Mouse (Mus musculus): ENCODE data around the gene 5530401A14Rik. TPM values are rescaled to one million over a fixed set of nuclear protein-coding genes. Genes with fewer than 3 reads are reported as not detected.

The 5530401A14Rik gene
- total RNA-seq (2014; fragmentation: Nextera tagmentation) (0.23 and 0.34 TPM in 2 replicates), total RNA-seq (2017) (0.05 TPM in 1 of 2 replicates, not detected in the other), polyA plus RNA-seq (2012) (not detected in 2 replicates)

DNA sequence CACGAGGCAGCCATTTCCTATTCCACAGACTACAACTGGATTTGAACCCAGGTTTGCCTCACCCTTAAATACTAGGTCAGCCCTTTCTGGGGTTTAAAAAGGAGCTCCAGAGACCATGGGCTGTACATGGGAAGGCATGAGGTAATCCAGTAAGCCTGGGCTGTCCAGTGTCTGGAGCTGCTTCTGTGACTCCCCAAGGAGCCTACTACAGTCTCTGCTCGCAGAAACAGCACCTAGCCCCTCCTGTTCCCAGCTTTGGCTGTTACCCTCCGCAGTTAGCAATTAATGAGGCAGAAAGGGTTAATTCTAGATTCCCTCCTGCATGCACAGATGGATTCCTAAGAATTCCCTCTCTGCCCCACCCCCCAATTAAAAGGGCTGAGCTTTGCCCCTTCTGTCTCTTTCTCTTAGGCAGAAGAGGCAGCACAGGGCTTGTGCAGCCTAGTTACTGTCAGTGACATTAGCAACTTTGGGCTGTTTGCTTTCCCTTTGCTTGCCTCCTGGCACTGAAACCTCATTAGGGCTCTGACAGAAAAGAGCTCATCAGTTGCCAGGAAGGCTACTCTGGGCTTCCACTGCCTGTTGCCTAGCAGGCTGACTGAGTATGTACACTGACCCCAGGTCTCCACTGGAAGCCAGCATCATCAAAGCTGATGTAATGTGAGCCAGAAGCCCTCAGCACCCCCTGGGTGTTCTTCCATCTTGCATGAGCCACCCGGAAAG is at the start of gene 5530401A14Rik:
Gene 5530401A14Rik (plus strand): TSS at position 424 of the 723 bp plus-strand sequence.
- H3K36me3 ChIP-seq (replicated peaks), result no peaks in the 10 kb centered on the region
- ATAC-seq (ENCODE audit: extremely low read depth, insufficient number of reproducible peaks, low FRiP score, poor library complexity, severe bottlenecking) (no peak), DNase-seq (ENCODE audit: low spot score) (no peak)
- no peaks in the 10 kb centered on the region for H3K27me3 ChIP-seq (ENCODE audit: insufficient read depth, low read length)
- TF ChIP-seq CTCF (IDR thresholded peaks at IDR 0.05; ENCODE audit: low read depth, low read length) (no peak), GATA1 (IDR thresholded peaks at IDR 0.05; ENCODE audit: borderline replicate concordance, low read length) (no peak), TAL1 (conservative IDR thresholded peaks at IDR 0.05; ENCODE audit: low read depth, low read length) (no peak), GATA2 (IDR thresholded peaks at IDR 0.05; ENCODE audit: borderline replicate concordance, low read depth, low read length) (no peak), POLR2AphosphoS5 (IDR thresholded peaks at IDR 0.05; ENCODE audit: insufficient replicate concordance, low read depth, low read length) (no peak)
- peaks cover 61% of the 10 kb centered on the region for H3K9me3 ChIP-seq (replicated peaks)
- no peaks in the 10 kb centered on the region for H3K4me1 ChIP-seq (ENCODE audit: insufficient read depth, low read depth, low read length)
- no peak within 1 kb of the TSS for H3K4me3 ChIP-seq (ENCODE audit: low read depth, low read length)

- Histone ChIP-seq H3K4me1 (ENCODE audit: insufficient read depth, low read depth, low read length) (no peaks in the 10 kb centered on the region), H3K27me3 (ENCODE audit: insufficient read depth, low read length) (no peaks in the 10 kb centered on the region), H3K9me3 (replicated peaks) (peaks cover 57% of the 10 kb centered on the region), H3K4me3 (ENCODE audit: low read depth, low read length) (no peak overlapping the region), H3K36me3 (replicated peaks) (no peaks in the 10 kb centered on the region)
- no peak for ATAC-seq (ENCODE audit: extremely low read depth, insufficient number of reproducible peaks, low FRiP score, poor library complexity, severe bottlenecking)
- DNase-seq (ENCODE audit: low spot score), result no peak
- TF ChIP-seq CTCF (IDR thresholded peaks at IDR 0.05; ENCODE audit: low read depth, low read length) (no peak), GATA2 (IDR thresholded peaks at IDR 0.05; ENCODE audit: borderline replicate concordance, low read depth, low read length) (no peak), TAL1 (conservative IDR thresholded peaks at IDR 0.05; ENCODE audit: low read depth, low read length) (no peak), GATA1 (IDR thresholded peaks at IDR 0.05; ENCODE audit: borderline replicate concordance, low read length) (no peak), POLR2AphosphoS5 (IDR thresholded peaks at IDR 0.05; ENCODE audit: insufficient replicate concordance, low read depth, low read length) (no peak)
Measured at GRCm38 (mm10) chr11:81814816-81815215, 45.7 kb upstream of the 5530401A14Rik start.

GRCm38 (mm10) chr11:81816531-81816930 is 43.9 kb upstream of the 5530401A14Rik start:
- Histone ChIP-seq H3K4me3 (ENCODE audit: low read depth, low read length) (no peak overlapping the region), H3K27me3 (ENCODE audit: insufficient read depth, low read length) (no peaks in the 10 kb centered on the region), H3K4me1 (ENCODE audit: insufficient read depth, low read depth, low read length) (no peaks in the 10 kb centered on the region), H3K9me3 (replicated peaks) (peaks cover 57% of the 10 kb centered on the region), H3K36me3 (replicated peaks) (no peaks in the 10 kb centered on the region)
- ATAC-seq (ENCODE audit: extremely low read depth, insufficient number of reproducible peaks, low FRiP score, poor library complexity, severe bottlenecking) (no peak), DNase-seq (ENCODE audit: low spot score) (no peak)
- TF ChIP-seq POLR2AphosphoS5 (IDR thresholded peaks at IDR 0.05; ENCODE audit: insufficient replicate concordance, low read depth, low read length) (no peak), GATA1 (IDR thresholded peaks at IDR 0.05; ENCODE audit: borderline replicate concordance, low read length) (no peak), CTCF (IDR thresholded peaks at IDR 0.05; ENCODE audit: low read depth, low read length) (no peak), GATA2 (IDR thresholded peaks at IDR 0.05; ENCODE audit: borderline replicate concordance, low read depth, low read length) (no peak), TAL1 (conservative IDR thresholded peaks at IDR 0.05; ENCODE audit: low read depth, low read length) (no peak)

DNA sequence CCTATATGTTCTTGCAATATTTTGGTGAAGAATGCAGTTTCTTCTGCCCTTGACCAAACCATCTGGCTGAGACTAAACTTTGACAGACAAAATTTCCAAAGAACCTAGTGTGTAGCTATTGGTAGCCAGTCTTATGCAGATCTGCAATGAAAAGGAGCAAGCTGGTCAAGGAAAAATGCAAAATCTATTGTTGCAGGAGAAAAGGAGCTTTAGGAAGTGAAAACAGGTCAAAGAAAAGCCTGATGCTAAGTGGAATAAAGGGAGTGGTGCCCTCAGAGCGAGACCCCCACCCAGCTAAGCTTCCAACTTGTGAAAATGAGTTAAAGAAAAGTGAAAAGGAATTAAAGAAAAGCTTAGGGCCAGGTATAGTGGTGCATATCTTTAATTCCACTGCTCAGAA is 28.1 kb upstream of the 5530401A14Rik start:
- no peak for DNase-seq (ENCODE audit: low spot score)
- no peaks in the 10 kb centered on the region for H3K27me3 ChIP-seq (ENCODE audit: insufficient read depth, low read length)
- H3K4me1 ChIP-seq (ENCODE audit: insufficient read depth, low read depth, low read length), result no peaks in the 10 kb centered on the region
- peaks cover 29% of the 10 kb centered on the region for H3K9me3 ChIP-seq (replicated peaks)
- no peaks in the 10 kb centered on the region for H3K36me3 ChIP-seq (replicated peaks)
- no peak overlapping the region for H3K4me3 ChIP-seq (ENCODE audit: low read depth, low read length)
- TF ChIP-seq GATA1 (IDR thresholded peaks at IDR 0.05; ENCODE audit: borderline replicate concordance, low read length) (no peak), GATA2 (IDR thresholded peaks at IDR 0.05; ENCODE audit: borderline replicate concordance, low read depth, low read length) (no peak), TAL1 (conservative IDR thresholded peaks at IDR 0.05; ENCODE audit: low read depth, low read length) (no peak), POLR2AphosphoS5 (IDR thresholded peaks at IDR 0.05; ENCODE audit: insufficient replicate concordance, low read depth, low read length) (no peak), CTCF (IDR thresholded peaks at IDR 0.05; ENCODE audit: low read depth, low read length) (no peak)
- no peak for ATAC-seq (ENCODE audit: extremely low read depth, insufficient number of reproducible peaks, low FRiP score, poor library complexity, severe bottlenecking)

DNA sequence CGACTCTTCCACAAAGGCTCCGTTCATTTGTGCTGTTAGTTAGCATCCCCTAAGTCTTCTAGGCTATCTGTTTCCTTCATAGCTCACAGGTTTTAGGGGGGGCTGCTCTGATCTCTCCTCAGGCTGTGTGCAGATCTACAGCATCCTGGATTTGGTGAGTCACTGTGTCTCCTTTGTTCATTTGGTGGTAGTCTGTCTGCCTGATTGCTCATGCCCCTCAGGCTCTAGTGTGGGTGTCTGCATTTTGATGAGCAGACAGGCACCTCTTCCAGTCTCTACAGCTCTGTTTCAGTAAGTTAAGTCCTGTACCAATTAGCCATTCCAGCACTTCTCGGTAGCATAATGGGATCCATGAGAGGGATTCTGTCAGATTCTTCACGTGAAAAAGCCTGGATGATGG is 22.0 kb upstream of the 5530401A14Rik start:
- Histone ChIP-seq H3K9me3 (replicated peaks) (peaks cover 19% of the 10 kb centered on the region), H3K27me3 (ENCODE audit: insufficient read depth, low read length) (no peaks in the 10 kb centered on the region), H3K4me3 (ENCODE audit: low read depth, low read length) (no peak overlapping the region), H3K4me1 (ENCODE audit: insufficient read depth, low read depth, low read length) (no peaks in the 10 kb centered on the region), H3K36me3 (replicated peaks) (no peaks in the 10 kb centered on the region)
- DNase-seq (ENCODE audit: low spot score) (no peak), ATAC-seq (ENCODE audit: extremely low read depth, insufficient number of reproducible peaks, low FRiP score, poor library complexity, severe bottlenecking) (no peak)
- TF ChIP-seq GATA1 (IDR thresholded peaks at IDR 0.05; ENCODE audit: borderline replicate concordance, low read length), result no peak

GRCm38 (mm10) chr11:81841001-81841400 is 19.5 kb upstream of the 5530401A14Rik start:
- Histone ChIP-seq H3K36me3 (replicated peaks) (no peaks in the 10 kb centered on the region), H3K4me1 (ENCODE audit: insufficient read depth, low read depth, low read length) (no peaks in the 10 kb centered on the region), H3K9me3 (replicated peaks) (peaks cover 27% of the 10 kb centered on the region), H3K27me3 (ENCODE audit: insufficient read depth, low read length) (no peaks in the 10 kb centered on the region), H3K4me3 (ENCODE audit: low read depth, low read length) (no peak overlapping the region)
- ATAC-seq (ENCODE audit: extremely low read depth, insufficient number of reproducible peaks, low FRiP score, poor library complexity, severe bottlenecking), result no peak
- no peak for DNase-seq (ENCODE audit: low spot score)
- TF ChIP-seq GATA1 (IDR thresholded peaks at IDR 0.05; ENCODE audit: borderline replicate concordance, low read length) (no peak), POLR2AphosphoS5 (IDR thresholded peaks at IDR 0.05; ENCODE audit: insufficient replicate concordance, low read depth, low read length) (no peak), CTCF (IDR thresholded peaks at IDR 0.05; ENCODE audit: low read depth, low read length) (no peak)

Measured in G1E (cell line).